Mouse (Mus musculus): Measurements from ENCODE around the gene Atf7ip.

Atf7ip gene

DNA sequence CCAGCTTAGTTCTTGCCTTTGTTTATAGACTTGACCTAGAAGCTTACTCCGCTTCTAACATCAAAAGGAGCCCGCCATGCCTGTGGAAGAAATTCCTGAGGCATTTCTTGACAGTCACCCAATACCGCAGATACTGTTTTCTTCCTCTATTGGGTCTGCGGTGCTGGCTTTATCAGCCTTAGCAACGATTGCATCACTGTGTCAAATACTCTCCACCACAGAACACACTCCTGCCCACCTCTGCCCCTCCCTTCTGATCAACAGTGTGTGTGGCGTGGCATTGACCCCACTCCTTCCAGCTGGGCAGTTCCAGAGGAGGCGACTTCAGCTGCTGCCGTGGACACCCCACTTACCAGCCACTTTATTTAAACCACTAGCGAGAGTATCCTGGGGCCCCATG is 139.8 kb downstream of the Atf7ip start:
- no peak for DNase-seq (ENCODE audit: low spot score in 2 of 2)

DNA sequence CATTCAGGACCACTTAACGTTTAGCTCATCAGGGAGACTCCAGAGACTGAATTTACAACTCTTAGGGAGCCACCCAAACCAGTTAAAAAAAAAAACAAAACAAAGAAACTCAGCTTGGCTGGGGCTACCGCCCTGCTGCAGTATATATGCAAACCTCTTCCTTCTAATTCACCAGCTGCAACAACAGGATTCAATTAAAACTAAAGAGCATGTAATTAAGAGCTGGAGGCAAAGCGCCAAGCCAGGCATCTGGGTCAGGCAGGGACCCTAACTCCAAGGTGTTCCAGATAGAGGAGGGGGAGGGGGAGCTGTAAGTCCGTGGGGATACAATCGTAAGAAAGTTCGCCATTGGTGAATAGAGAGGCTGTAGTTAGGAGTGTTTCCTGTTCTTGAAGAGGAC is 140.2 kb downstream of the Atf7ip start:
- no peak for DNase-seq (ENCODE audit: low spot score in 2 of 2)

DNA sequence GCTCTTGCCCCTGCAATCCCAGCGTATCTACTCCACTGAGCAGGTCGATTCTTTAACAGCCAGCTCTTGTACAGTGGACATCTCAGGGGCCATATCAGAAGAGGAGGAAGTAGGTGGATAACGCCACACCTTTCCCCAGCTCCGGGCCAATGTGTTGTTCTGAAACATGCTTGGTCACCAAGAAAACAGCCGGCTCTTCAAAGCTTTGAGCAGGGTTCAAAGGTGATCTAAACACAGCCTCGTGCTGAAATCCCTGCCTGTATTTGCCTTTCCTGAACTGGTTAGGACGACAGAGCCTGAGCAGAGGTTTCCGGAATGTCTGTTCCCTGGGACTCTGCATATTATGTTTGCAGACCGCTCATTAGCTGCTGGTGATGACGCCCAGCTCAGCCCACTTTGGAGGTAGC is 141.5 kb downstream of the Atf7ip start:
- no peak for DNase-seq (ENCODE audit: low spot score in 2 of 2)

DNA sequence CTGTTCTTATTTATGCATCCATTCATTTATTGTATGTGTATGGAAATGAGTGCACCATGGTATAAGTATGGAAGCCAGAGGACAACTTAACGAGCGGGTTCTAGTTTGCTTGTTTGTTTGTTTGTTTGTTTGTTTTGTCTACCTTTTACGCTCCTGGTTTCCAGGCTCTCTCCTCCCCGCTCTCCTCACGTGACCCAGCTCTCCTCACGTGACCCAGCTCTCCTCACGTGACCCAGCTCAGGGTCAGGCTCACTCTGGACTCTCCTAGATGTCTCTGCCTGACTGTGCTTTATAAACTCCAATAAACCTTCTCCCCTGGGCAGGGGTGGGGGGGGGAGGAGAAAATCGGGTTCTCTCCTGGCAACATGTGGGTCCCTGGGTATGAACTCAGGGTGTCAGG is 144.7 kb downstream of the Atf7ip start:
- no peak for DNase-seq (ENCODE audit: low spot score in 2 of 2)

- DNase-seq (ENCODE audit: low spot score in 2 of 2) = no peak
Observed at GRCm38 (mm10) chr6:136653331-136653730, 147.4 kb downstream of the Atf7ip start.

DNA sequence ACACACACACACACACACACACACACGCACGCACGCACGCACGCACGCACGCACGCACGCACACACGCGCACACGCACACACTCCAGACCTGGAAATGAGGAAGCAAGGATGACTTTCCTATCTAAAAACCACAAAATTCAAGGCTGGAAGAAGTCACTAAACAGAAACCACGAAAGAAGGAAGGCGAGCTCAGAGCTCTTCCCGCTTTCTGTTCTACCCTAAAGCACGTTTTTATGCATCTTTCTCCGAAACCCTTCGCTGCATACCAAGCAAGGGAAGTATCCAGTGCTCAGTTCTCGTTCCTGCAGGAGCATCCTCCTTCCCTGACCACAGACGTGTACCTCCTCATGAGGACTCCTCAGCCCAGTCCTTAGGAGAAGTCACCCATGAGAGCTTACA is 148.5 kb downstream of the Atf7ip start:
- no peak for DNase-seq (ENCODE audit: low spot score in 2 of 2)

GRCm38 (mm10) chr6:136655786-136656185 is 149.8 kb downstream of the Atf7ip start:
- no peak for DNase-seq (ENCODE audit: low spot score in 2 of 2)

DNA sequence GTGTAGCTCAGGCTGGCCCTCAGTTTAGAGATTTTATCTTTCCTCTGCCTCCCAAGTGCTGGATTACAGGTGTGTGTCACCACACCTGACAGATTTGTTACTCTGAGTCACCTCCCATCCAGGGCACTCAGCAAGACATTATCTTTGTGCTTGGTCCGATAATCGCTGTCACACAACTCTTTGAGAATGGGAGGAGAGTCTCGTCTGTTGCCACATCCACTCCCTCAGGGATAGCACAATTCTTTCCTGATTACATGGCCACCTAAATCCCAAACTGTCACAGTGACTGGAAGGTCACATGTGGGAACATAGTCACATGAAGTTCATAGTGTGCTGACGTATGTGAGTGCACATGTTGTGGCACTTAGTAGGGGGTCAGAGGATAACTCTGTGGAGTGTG is 152.3 kb downstream of the Atf7ip start:
- DNase-seq (ENCODE audit: low spot score in 2 of 2) = no peak

GRCm38 (mm10) chr6:136659226-136659625 is 153.3 kb downstream of the Atf7ip start:
- DNase-seq (ENCODE audit: low spot score in 2 of 2) = no peak

All from spleen, postnatal 10 days (tissue).